Mouse (Mus musculus): ENCODE data around the gene Pde4d.

The Pde4d gene

DNA sequence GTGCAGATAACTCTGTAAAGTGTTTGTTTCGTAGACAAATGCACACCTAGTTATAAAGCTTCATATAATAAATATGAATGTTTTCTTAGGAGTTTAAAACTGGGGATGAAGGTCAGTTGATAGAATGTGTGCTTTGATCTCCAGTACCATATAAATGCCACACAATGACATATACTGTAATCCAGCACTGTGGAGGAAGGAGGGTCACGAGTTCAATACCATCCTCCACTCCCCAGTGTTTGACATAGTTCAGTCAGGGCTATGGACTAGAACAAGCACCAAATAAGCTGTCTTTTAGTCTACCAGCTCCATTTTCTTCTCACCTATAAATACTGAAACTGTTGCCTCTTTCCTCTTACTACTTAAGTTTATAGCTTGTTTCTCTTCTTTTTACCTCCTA is 1357.3 kb downstream of the Pde4d start:
- DNase-seq: no peak

- no peak for DNase-seq
Observed at GRCm38 (mm10) chr13:109807446-109807845, 1357.7 kb downstream of the Pde4d start.

DNA sequence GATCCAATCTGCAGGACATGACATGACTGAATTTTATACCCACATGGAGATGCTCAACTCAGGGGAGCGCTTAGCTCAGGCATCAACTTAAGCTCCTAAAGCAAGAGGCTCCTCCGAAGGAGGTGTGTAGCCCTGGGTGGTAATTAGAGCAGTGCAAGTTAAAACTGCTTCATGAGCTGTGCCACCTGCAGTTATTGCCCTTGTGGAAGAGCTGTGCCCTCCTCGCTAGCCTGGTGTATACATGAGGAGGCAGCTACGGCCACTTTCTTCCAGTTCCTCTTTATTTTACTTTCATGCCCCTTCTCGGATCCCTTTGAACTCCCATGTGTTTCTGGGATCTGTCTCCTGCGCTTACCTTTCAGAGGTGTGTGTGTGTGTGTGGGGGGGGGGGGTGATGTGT is 1358.3 kb downstream of the Pde4d start:
- no peak for DNase-seq

GRCm38 (mm10) chr13:109808946-109809345 is 1359.2 kb downstream of the Pde4d start:
- no peak for DNase-seq

GRCm38 (mm10) chr13:109809646-109810045 is 1359.9 kb downstream of the Pde4d start:
- no peak for DNase-seq

DNA sequence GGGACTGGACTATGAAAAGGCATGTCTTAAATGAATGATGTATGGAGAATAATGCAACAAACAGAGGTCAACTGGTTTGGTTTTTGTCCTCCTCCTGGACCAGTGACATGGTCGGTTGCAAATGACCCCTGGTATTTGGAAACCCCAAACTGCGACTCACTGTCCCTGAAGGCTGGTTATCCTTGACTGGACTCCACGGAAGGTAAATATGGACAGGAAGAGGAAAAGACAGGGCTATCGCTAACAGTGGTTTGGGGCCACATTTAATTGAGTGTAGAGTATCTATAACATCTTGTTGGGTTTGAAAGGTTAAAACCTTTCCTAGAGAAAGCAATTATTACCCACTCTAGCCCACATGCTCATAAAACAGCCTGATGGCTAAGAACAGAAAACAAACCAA is 1364.2 kb downstream of the Pde4d start:
- no peak for DNase-seq

DNA sequence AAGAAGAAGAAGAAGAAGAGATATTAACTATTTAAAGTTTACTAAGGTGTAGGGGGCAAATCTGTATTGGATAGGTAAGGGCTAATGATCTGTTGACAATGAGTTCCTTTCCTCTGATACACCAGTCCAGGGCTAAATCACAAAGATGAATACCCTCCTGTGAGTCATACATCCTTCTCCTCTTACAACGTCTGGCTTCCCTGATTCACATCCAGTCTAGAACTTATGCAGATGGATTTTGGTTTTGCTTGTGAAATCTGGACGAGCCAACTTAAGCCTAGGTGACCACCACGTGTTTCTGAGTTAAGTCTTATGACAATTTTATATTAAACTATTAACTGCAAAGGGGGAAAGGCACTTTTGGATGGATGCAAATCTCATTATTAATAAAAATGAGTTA is 1369.3 kb downstream of the Pde4d start:
- no peak for DNase-seq

- DNase-seq: no peak
Observed at GRCm38 (mm10) chr13:109820141-109820540, 1370.4 kb downstream of the Pde4d start.

- DNase-seq: no peak
Observed at GRCm38 (mm10) chr13:109820866-109821265, 1371.1 kb downstream of the Pde4d start.

GRCm38 (mm10) chr13:109821725-109822412 is 1372.1 kb downstream of the Pde4d start:
- DNase-seq: peak; percentile 73

GRCm38 (mm10) chr13:109822413-109823298 is 1372.9 kb downstream of the Pde4d start:
- peak; percentile 90 for DNase-seq

DNA sequence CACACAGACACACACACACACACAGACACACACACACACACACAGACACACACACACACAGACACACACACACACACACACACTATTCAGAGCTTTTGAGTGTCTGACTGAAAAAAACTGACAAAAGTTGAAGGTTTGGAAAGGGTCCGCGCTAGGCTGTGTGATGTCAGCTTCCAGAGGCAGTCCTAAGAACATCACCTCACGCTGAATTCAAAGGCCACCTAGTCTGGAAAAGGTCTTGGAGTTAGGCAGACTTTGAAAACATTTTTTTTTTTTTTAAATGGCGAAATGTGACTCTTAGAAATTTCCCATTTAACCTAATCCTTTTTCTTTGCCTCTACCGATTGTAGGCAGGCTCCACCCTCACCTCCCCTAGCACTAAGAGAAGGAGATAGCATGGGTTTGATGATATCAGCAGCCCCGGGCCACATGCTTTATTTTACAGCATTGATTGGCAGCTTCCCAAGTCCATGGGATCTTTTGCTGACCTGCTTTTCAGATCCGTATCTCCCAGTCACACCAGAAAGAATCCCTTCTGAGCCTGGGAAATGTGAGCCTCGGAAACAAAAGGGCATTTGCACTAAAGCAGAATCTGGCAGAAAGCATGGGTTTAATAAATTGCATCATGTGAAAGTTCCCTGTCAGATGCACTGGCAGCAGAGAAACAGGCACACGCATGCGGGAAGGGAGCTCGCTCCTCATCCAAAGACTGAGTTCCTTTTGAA is 1373.7 kb downstream of the Pde4d start:
- peak; percentile 42 for DNase-seq

GRCm38 (mm10) chr13:109825891-109826290 is 1376.1 kb downstream of the Pde4d start:
- DNase-seq: peak; percentile 76

- DNase-seq: no peak
Observed at GRCm38 (mm10) chr13:109827341-109827740, 1377.6 kb downstream of the Pde4d start.

- DNase-seq: no peak
Observed at GRCm38 (mm10) chr13:109827909-109828308, 1378.2 kb downstream of the Pde4d start.

GRCm38 (mm10) chr13:109829444-109829843 is 1379.7 kb downstream of the Pde4d start:
- no peak for DNase-seq

DNA sequence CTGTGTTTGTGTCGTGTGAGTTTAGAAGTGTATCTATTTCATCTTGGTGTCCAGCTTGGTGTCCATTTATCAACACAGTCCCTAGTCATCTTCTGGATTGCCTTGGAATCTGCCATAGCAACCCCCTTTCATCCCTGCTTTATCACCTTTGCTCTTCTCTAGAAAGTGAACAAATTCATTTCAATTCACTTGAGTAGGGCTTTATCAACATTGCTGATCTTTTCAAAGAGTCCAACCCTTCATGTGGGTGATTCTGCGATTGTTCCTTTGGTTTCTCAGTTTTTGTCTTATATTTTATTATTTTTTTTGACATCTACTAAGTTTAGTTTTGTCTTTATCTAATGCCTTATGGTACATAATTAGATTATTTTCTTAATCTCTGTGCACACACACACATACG is 1385.2 kb downstream of the Pde4d start:
- DNase-seq: no peak

DNA sequence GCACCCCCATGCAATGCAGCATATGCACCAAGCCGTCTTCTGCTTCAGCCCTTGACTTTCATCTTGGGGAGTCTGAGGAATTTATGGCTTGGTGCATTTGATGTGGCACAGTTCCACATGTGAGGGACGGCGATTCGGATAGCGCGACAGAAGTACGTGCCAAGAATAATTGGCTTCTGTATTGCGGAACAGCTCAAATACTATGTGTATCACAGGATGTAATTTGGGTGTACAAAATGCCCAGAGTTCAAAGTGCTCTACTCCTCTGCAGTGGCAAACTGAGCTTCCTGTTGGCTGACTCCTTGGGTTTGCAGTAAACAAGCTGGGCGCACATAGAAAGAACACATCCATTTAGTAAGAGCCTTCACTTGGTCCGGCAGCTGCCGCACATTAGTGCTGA is 1387.7 kb downstream of the Pde4d start:
- DNase-seq: peak; percentile 32

GRCm38 (mm10) chr13:109837921-109838320 is 1388.2 kb downstream of the Pde4d start:
- no peak for DNase-seq

GRCm38 (mm10) chr13:109840251-109840650 is 1390.5 kb downstream of the Pde4d start:
- no peak for DNase-seq

DNA sequence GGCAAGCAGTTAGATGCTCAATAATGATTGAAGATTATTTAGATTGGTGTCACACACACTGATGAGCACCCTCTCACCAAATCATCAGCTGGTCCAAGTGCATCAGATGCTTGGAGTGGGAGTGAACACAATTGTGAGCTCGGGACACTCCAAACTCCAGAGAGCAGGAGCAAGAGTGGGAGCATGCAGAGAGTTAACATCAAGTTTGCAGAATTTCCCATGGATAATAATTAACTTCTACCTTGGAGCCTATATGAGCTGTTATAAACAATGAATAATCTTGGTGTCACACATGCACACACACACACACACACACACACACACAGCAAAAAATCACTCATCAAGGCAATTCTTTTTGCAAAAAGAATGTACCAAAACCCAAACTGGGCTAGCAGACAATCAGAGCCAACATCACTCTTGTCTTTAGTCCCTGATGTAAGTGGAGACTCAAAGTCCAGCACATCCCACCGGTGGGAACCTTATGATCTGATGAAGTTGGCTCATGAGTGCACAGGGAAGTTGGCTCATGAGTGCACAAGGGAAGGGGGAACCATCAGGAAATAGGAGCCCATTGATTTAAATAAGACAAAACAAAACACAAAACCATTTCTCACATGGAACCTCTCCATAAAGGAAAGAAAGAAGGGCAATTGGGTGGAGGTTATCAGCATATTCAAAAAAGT is 1391.5 kb downstream of the Pde4d start:
- no peak for DNase-seq

DNA sequence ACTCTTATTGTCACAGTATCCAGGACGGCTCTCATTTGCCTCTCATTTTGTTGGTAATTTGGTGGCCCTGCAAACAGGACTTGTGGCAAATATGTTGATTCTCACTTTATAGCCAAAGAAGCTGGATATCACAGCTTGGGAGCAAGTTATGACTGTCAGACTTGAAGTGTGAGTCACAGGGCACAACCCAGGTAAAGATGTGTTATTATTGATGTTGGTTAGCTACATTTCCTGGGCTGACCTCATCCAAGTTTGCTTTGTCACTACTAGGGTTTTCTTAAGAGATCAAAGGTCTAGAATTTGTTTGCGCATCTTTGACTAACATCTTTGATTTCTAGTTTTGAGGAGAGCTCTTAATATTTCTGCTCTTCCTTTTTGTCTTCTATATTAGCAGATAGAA is 1393.2 kb downstream of the Pde4d start:
- DNase-seq: no peak

- DNase-seq: no peak
Observed at GRCm38 (mm10) chr13:109844828-109845227, 1395.1 kb downstream of the Pde4d start.
